Mouse (Mus musculus) kidney, adult 18-20 months (tissue): Measurements from ENCODE around the gene Slco4a1.

ENCODE experiments used
- DNase-seq: peaks from one replicate; pipeline ENCODE4 v3.0.0; 2021

Gene Slco4a1

DNA sequence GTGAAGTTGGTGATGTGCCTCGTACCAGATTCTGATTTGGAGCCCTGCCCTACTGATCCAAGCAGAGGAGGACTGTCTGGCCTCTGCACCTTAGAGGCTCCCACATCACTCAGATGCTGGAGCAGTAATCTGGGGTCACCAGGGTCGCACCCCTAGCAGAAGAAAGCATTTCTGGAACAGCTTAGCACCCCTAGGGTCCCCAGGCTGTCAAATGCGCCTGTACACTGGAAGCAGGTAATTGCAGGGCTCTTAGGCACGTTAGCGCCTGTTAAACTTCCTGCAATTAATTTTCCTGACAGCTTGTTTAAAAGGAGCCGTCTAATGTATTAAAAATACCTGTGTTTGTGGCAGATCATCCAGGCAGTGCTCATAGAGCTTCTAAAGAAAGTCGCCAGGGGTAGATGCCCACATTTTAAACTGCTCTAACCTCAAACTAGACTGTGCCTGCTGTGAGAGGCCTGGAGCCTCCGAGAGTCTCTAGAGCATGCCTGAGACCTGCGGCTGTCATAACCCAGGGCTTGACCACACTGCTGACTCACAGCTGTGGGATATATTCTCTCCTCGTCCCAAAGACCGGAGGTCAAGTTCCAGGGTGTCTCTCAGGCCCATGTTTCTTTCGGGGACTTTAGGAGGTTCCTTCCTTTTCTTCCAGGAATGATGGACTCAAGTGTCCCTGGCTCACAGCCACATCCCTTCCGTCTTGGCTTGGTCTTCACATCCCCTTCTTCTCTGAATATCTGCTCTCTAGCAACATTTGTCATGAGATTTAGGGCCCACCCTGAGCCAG, 56.0 kb downstream of the Slco4a1 start:
- DNase-seq = no peak

DNA sequence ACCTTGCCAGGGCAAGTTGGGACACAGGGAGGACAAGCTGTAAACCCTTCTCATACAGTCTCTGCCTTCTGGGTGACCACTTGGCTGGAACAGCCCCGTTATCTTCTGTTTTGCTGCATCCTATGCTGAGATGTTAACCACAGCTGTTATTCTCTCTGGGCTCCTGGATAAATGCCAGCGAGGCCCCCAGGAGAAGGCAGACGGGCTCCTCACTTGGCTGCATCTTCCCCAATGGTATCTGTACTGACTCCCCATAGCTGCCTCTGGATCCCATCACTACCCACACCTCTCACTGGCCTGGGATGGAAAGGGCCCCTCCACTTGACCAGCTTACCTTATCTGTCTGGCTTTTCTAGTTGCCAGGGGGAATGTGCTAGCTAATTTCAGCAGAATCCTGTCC, 57.0 kb downstream of the Slco4a1 start:
- no peak for DNase-seq

DNA sequence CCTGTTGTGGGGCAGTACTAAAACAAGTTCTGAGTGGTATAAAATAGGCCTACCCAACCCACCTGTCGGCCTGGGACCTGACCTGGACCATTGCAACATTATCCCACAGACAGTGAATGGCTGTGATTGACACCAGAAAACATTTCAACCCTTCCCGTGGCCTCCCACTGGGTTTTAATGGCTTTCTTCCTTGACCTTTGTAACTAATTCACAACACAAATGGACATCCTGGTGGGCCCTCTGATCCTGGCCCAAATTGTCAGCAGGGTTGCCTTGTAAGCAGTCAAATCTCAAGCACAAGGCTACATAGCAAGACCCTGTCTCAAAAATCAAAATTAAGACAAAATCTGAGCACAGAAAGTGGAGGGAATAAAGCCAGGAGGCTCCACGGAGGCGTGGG, 57.8 kb downstream of the Slco4a1 start:
- DNase-seq = no peak

DNA sequence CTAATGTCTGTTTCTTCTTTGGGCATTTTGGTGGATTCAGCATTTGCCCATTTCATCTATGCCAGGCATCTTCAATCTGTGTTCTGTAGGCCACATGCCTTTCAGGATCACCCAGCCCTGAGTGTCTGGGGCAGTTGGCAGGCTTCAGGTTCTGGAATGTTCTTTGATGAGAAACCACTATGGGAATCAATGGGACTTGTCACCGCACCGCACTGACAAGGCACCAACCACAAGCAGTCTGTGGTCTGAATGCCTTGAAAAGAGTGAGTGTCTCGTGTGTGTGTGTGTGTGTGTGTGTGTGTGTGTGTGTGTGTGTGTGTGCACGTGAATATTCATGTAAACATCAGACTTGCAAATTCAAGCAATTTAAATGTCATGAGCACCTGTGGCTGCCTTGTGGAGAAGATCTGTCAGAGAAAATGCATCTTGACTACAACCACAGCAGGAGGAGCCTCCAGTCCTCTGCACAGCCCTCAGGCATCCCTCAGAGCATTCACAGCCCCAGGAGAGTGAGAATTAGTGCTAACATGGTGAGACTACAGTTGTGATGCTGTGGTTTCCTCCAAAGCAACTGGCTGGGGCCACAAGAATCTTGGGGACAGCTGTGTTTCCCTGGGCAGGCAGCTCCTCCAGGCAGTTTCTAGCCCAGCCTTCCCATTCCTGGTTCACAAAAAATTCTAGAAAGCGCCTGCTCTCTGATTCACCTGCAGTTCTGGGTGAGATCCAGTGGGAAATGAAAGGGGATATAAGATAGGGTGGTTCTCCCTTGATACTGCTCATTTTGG, 65.6 kb downstream of the Slco4a1 start:
- DNase-seq = no peak

DNA sequence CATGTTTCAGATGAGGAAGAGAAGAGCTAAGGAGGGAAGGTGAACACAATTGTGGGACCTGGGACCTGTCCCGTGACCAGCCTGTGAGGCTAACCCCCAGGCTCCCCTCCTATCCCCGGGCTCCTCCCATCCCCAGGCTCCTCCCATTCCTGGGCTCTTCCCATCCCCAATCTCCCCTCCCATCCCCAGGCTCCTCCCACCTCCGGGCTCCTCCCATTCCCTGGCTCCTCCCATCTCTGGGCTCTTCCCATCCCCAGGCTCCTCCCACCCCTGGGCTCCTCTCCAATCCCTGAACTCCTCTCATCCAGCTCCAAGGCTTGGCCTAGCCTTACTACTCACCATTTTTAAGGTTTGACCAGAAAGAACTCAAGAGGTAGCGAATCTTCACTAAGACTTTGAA, 66.8 kb downstream of the Slco4a1 start:
- DNase-seq = no peak
